In genomic region chr10:64039760-64040535, GRCm38 (mm10) we compare ENCODE assay signal across 8 mouse cellular contexts. TPM values are rescaled to one million over a fixed set of nuclear protein-coding genes. Genes with fewer than 3 reads are reported as not detected.
DNase-seq lines count a peak whose midpoint lies in the region; ATAC-seq lines count a peak whose summit lies in the region.

No protein-coding gene starts in this region.

- H3K27ac ChIP-seq in heart, embryonic 11.5 days (ENCODE audit: low read depth, low read length): no peak overlapping the region
- H3K27ac ChIP-seq in kidney, embryonic 16.5 days (ENCODE audit: low read length): no peak overlapping the region

- no peak for ATAC-seq in heart, embryonic 11.5 days (replicated peaks; ENCODE audit: insufficient number of reproducible peaks, low FRiP score, low TSS enrichment)
- ATAC-seq in kidney, embryonic 16.5 days (ENCODE audit: low FRiP score, low TSS enrichment): no peak

- 71% methylated on average over 17 of the region's 17 CpGs for WGBS in heart, embryonic 11.5 days (ENCODE audit: insufficient replicate concordance)
- 65% methylated on average over 17 of the region's 17 CpGs for WGBS in kidney, embryonic 16.5 days

- H3K4me2 ChIP-seq in heart, embryonic 11.5 days: no peak overlapping the region
- H3K4me2 ChIP-seq in kidney, embryonic 16.5 days (replicated peaks; ENCODE audit: low read depth, low read length): no peak overlapping the region

- peak; percentile 98 for DNase-seq in heart, adult 11 months
- DNase-seq in cerebellum, adult 11-12 months: peak; percentile 88
- DNase-seq in gastrocnemius, adult 8-10 months (ENCODE audit: low spot score in 2 of 2): peak; percentile 8 to 30
- DNase-seq in left cerebral cortex, adult 18-20 months (ENCODE audit: low spot score in 2 of 2): peak; percentile 36 to 44
- DNase-seq in ovary, postnatal 36 days (ENCODE audit: low spot score): no peak
- no peak for DNase-seq in spleen, adult 18-20 months

- H3K27me3 ChIP-seq in heart, embryonic 11.5 days (ENCODE audit: control insufficient read depth, insufficient read depth, low read length): no peaks in the 10 kb centered on the region
- H3K27me3 ChIP-seq in kidney, embryonic 16.5 days (ENCODE audit: insufficient read depth, low read length): no peaks in the 10 kb centered on the region

- H3K36me3 ChIP-seq in heart, embryonic 11.5 days (ENCODE audit: control insufficient read depth, insufficient read depth, low read length): no peaks in the 10 kb centered on the region
- H3K36me3 ChIP-seq in kidney, embryonic 16.5 days (ENCODE audit: insufficient read depth, low read length): no peaks in the 10 kb centered on the region

- H3K4me3 ChIP-seq in heart, embryonic 11.5 days (ENCODE audit: low read depth, low read length): no peak overlapping the region
- no peak overlapping the region for H3K4me3 ChIP-seq in kidney, embryonic 16.5 days (ENCODE audit: low read length)

- no peak overlapping the region for H3K9ac ChIP-seq in heart, embryonic 11.5 days (ENCODE audit: low read depth, low read length)
- no peak overlapping the region for H3K9ac ChIP-seq in kidney, embryonic 16.5 days (replicated peaks; ENCODE audit: low read length)

- H3K4me1 ChIP-seq in heart, embryonic 11.5 days (ENCODE audit: control insufficient read depth, insufficient read depth, low read length): peaks cover 9% of the 10 kb centered on the region; the same call in 1 of the 2 replicates
- H3K4me1 ChIP-seq in kidney, embryonic 16.5 days (ENCODE audit: insufficient read depth, low read length): 0 out of 2 replicates have a peak, but pooled peaks cover 3% of the 10 kb centered on the region

- no peaks in the 10 kb centered on the region for H3K9me3 ChIP-seq in heart, embryonic 11.5 days (replicated peaks; ENCODE audit: control insufficient read depth, low read length)
- H3K9me3 ChIP-seq in kidney, embryonic 16.5 days (ENCODE audit: low read length): no peaks in the 10 kb centered on the region

RNA-seq across cellular contexts. Expression of gene Lrrtm3, which starts 50.1 kb away (rescaled TPM):
- polyA plus RNA-seq in heart, embryonic 11.5 days (2014; fragmentation: Nextera tagmentation; extraction: Ambion mirVana): 0.83 and 0.86 TPM in 2 replicates
- under 1 TPM; 0.10 to 0.99 (median 0.34) TPM for total RNA-seq in gastrocnemius, adult 8-10 months (2022)
- total RNA-seq in left cerebral cortex, adult 18-20 months (2021): 10 to 100 TPM; 62.4 to 76.0 TPM
- polyA plus RNA-seq in kidney, embryonic 16.5 days (2015; fragmentation: Nextera tagmentation; extraction: Ambion mirVana): 0.35 and 0.53 TPM in 2 replicates

Comparison
In these comparisons a context has a peak if more than half of its experiments do, and no peak if none do; other contexts are left out.
1. DNase-seq: peak in heart, adult 11 months (single experiment), cerebellum, adult 11-12 months (single experiment), gastrocnemius, adult 8-10 months (2 of 2) and left cerebral cortex, adult 18-20 months (2 of 2); none in ovary, postnatal 36 days (single experiment) and spleen, adult 18-20 months (0 of 2).
2. RNA of gene Lrrtm3, which starts 50.1 kb away (total RNA-seq): 62.4 to 76.0 TPM in left cerebral cortex, adult 18-20 months; 0.10 to 0.99 TPM in gastrocnemius, adult 8-10 months; every median in the first group is over 10 times any median in the second.